Mouse (Mus musculus) megakaryocyte, adult 5-6 weeks (primary cell): Measurements from ENCODE around the gene Naa10. TPM values are rescaled to one million over a fixed set of nuclear protein-coding genes. Genes with fewer than 3 reads are reported as not detected.

Source experiments
- total RNA-seq, 2 experiments: library from RNA; stranded (forward) in 1 of 2; stranded (reverse) in 1 of 2; fragments of 153-499, 151-499 nt in 1 of 2; fragments of 221-1000, 200-1000 nt in 1 of 2; gene quantifications; 2 replicates each; pipeline versions ENCODE4 v1.2.3 to v1.2.4; 2015 to 2017

Naa10 gene
- total RNA-seq, 2 experiments from 2014 or later: 59.9 to 79.4 TPM

Other genes starting within 250 kb of the Naa10 start
- not detected in 2 replicates for gene Slc6a8, start 248.8 kb downstream of the Naa10 start, total RNA-seq (2015)
- 1.1 TPM in 1 of 2 replicates, not detected in the other for gene Slc6a8, start 248.8 kb downstream of the Naa10 start, total RNA-seq (2017)
- gene Bcap31, start 205.8 kb downstream of the Naa10 start, total RNA-seq (2015): 211 and 214 TPM in 2 replicates
- gene Bcap31, start 205.8 kb downstream of the Naa10 start, total RNA-seq (2017): 157 and 173 TPM in 2 replicates
- 80.0 and 82.4 TPM in 2 replicates for gene Abcd1, start 205.3 kb downstream of the Naa10 start, total RNA-seq (2015)
- gene Abcd1, start 205.3 kb downstream of the Naa10 start, total RNA-seq (2017): 32.7 and 35.7 TPM in 2 replicates
- 0.14 TPM in 1 of 2 replicates, not detected in the other for gene Plxnb3, start 164.9 kb downstream of the Naa10 start, total RNA-seq (2015)
- gene Plxnb3, start 164.9 kb downstream of the Naa10 start, total RNA-seq (2017): 0.04 and 0.29 TPM in 2 replicates
- gene Srpk3, start 147.5 kb downstream of the Naa10 start, total RNA-seq (2015): not detected in 2 replicates
- gene Srpk3, start 147.5 kb downstream of the Naa10 start, total RNA-seq (2017): 0.45 TPM in 1 of 2 replicates, not detected in the other
- gene Idh3g, start 135.0 kb downstream of the Naa10 start, total RNA-seq (2015): 277 and 286 TPM in 2 replicates
- gene Idh3g, start 135.0 kb downstream of the Naa10 start, total RNA-seq (2017): 154 and 172 TPM in 2 replicates
- 250 and 261 TPM in 2 replicates for gene Ssr4, start 134.9 kb downstream of the Naa10 start, total RNA-seq (2015)
- 127 and 142 TPM in 2 replicates for gene Ssr4, start 134.9 kb downstream of the Naa10 start, total RNA-seq (2017)
- gene Pdzd4, start 97.0 kb downstream of the Naa10 start, total RNA-seq (2015): 1.5 and 1.7 TPM in 2 replicates
- gene Pdzd4, start 97.0 kb downstream of the Naa10 start, total RNA-seq (2017): 5.1 and 5.8 TPM in 2 replicates
- not detected in 2 replicates for gene Avpr2, start 29.8 kb downstream of the Naa10 start, total RNA-seq (2015)
- 0.12 and 0.33 TPM in 2 replicates for gene Avpr2, start 29.8 kb downstream of the Naa10 start, total RNA-seq (2017)
- gene L1cam, start 25.8 kb downstream of the Naa10 start, total RNA-seq (2015): 49.8 and 51.5 TPM in 2 replicates
- 21.3 and 34.5 TPM in 2 replicates for gene L1cam, start 25.8 kb downstream of the Naa10 start, total RNA-seq (2017)
- gene Arhgap4, start 74 bp downstream of the Naa10 start, total RNA-seq (2015): 67.6 and 69.7 TPM in 2 replicates
- gene Arhgap4, start 74 bp downstream of the Naa10 start, total RNA-seq (2017): 98.9 and 119 TPM in 2 replicates
- gene Renbp, start 8.9 kb upstream of the Naa10 start, total RNA-seq (2015): 11.3 and 13.5 TPM in 2 replicates
- gene Renbp, start 8.9 kb upstream of the Naa10 start, total RNA-seq (2017): 23.1 and 34.4 TPM in 2 replicates
- 108 and 109 TPM in 2 replicates for gene Hcfc1, start 44.4 kb upstream of the Naa10 start, total RNA-seq (2015)
- 52.5 and 67.7 TPM in 2 replicates for gene Hcfc1, start 44.4 kb upstream of the Naa10 start, total RNA-seq (2017)
- 46.4 and 55.3 TPM in 2 replicates for gene Irak1, start 102.0 kb upstream of the Naa10 start, total RNA-seq (2015)
- gene Irak1, start 102.0 kb upstream of the Naa10 start, total RNA-seq (2017): 32.3 and 46.0 TPM in 2 replicates
- gene Opn1mw, start 205.5 kb upstream of the Naa10 start, total RNA-seq (2015): not detected in 2 replicates
- gene Opn1mw, start 205.5 kb upstream of the Naa10 start, total RNA-seq (2017): not detected in 2 replicates
- gene Mecp2, start 213.4 kb upstream of the Naa10 start, total RNA-seq (2015): 15.2 and 16.4 TPM in 2 replicates
- gene Mecp2, start 213.4 kb upstream of the Naa10 start, total RNA-seq (2017): 16.9 and 17.7 TPM in 2 replicates
- not detected in 2 replicates for gene Tex28, start 245.9 kb upstream of the Naa10 start, total RNA-seq (2015)
- not detected in 2 replicates for gene Tex28, start 245.9 kb upstream of the Naa10 start, total RNA-seq (2017)